Mouse (Mus musculus) stomach, postnatal 0 days (tissue): Measurements from ENCODE around the gene Tsc22d4.

Experiments
- CTCF ChIP-seq: IDR thresholded peaks from 2 replicates; pipeline ENCODE4 v1.5.1; 2016; ENCODE audit warnings: antibody characterized with exemption, low read depth, mild to moderate bottlenecking, moderate library complexity
- EP300 ChIP-seq: optimal IDR thresholded peaks from 2 replicates; pipeline ENCODE3; 2016; ENCODE audit warnings: antibody characterized with exemption

GRCm38 (mm10) chr5:137756106-137756505, 10.6 kb downstream of the Tsc22d4 start:
- TF ChIP-seq CTCF (no peak), EP300 (no peak)
